Mouse (Mus musculus) ZHBTc4 (cell line): ENCODE measurements at regions not wholly inside any gene's neighbourhood (a gene's known extent, or its start where the extent isn't known, plus 50 kb on each side); places are given as distances from the start of the nearest gene placed in this dataset.
A peak's percentile ranks its signal among the peaks of the same experiment; 100 is the strongest.
"Not testable (repeated sequence)": the region's sequence is repeated elsewhere in the genome, so short reads cannot be mapped to it uniquely, and the experiment has no call there.

Experiments
- DNase-seq: peaks from one replicate; pipeline ENCODE4 v3.0.0-alpha.2; 2011; ENCODE audit warnings: low read depth, low spot score

DNA sequence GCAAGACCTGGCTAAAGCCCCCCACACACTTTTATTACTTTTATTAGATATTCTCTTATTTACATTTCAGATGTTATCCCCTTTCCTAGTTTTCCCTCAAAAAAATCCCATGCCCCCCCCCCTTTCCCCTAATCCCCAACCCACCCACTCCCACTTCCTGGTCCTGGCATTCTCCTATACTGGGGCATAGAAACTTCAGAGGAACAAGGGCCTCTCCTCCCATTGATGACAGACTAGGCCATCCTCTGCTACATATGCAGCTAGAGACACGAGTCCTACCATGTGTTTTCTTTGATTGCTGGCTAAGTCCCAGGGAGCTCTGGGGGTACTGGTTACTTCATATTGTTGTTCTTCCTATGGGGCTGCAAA is 116.8 kb downstream of the Rfpl4b start:
- DNase-seq = not testable (repeated sequence)

DNA sequence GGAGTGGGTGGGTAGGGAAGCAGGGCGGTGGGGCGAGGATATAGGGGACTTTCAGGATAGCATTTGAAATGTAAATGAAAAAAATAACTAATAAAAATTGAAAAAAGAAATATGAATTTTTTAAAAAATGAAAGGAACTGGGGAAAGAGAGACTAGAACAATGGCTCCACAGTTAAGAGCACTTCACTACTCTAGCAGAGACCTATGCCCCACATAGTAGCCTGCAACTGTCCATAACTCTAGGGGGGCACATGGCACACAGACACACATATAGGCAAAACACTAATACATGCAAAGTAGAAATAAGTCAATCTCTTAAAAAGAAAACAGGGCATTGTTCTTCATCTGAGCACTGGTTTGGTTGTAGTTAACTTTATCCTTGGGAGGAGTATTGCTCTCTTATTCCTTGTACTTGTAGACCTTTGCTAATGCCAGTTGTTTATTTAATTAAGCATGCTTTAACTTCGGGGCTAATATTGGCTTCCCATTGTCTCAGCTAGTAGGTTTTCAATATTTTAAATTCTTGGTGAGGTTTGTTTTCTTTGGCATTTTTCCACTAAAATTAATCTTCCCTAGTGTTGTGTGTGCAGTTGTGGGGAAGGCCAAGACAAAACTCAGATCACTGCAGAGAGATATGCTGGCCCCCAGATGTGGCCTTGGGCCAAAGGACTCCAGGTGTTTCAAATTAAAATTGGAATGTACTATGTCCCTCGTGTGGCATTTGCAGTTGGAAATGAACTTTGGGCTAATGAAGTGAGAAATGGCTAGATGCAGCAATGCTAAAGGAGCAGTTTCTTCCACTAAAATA is 117.4 kb downstream of the Rfpl4b start:
- no peak for DNase-seq

DNA sequence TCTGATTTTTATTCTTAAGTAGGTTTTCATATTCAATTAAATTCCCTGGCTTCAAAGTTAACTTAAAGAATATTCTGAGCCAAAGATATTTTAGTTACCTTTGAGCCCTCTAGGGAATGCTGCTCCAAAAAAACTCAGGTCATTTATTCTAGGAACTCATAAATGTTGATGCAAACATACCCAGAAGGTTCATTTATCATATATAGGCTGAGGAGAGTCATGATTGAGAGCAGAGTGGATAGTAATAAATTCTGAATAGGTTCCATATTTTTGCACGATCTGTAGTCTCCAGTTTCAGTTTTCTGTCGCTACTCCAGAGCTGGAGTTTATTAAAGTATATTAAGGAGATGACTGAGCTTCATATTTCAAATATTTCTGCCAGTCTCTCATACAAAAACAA is 144.1 kb downstream of the Rfpl4b start:
- no peak for DNase-seq

DNA sequence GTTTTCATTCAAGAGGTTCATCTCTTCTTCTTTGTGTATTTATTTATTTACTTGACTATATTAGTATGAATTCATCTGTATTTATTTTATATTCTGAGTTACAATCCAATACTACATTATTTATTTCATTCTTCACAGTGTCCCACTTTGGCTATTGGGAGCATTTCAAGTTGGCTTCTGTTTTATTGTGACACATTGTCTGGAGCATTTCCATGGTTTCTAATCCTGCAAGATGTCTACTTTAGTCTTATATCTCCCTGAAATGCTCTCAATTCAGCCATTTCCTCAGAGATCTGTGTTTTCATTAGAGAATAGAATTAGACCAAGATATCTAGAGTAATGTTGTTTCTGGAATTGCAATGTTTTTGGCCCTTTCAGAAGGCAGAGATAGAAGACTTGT is 153.0 kb downstream of the Rfpl4b start:
- no peak for DNase-seq

DNA sequence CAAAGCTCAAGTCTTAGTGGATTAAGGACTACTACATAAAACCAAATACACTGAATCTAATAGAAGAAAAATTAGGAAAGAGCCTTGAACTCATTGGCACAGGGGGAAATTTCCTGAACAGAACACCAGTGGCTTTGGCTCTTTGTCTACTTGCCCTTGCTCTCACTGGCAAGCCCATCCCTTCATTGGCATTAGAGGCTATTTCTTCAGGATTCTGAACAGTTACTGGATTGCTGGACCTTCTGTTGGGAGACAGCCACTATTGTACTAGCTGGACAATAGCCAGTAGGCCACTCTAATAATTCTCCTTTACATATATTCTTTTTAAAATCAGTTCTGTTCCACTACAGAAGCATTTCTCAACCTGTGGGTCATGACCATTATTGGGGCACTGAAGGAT is 153.7 kb downstream of the Rfpl4b start:
- no peak for DNase-seq

DNA sequence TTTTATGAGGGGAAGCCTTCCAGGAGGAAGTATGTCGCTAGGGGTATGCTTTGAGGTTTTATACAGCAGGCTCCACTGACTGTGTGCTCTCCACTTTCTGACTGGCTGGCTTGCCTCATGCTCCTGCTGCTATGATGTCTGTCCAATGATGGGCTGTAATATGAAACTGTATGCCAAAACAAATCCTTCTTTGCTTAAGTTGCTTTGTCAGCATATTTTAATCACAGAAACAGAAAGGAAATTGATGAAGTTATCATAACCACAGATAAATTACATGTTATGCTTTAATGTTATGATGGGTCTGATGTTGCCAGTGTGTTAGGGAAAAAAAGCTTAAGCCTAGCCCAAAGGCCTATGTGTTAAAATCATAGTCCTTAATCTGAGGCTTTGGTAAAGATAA is 185.9 kb downstream of the Rfpl4b start:
- no peak for DNase-seq

DNA sequence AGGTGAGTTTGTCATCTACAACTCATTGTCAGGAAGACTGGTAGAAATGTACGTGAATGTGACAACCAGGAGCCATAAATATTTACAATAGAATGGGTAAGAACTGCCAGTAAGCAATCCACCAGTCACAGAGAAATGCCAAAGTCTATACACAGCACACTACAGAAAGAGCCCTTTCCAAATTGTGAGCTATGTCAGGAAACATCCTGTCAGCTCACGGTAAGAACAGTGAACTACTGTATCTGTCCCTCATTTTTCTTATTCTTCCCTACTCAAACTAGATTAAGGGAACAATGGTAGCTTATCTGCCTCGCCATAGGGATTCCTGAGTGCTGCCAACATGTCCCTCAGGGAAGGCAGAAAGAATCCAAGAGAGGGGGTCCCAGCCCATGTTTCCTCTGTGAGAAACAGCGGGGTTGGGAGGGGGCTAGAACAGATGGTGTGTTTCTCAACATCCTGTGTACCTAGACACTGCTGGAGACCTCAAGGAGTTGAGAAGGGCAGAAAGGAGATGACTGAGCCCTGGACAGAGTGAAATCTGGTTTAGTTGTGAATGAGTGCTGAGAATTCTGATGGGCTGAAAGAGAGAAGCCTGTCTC is 191.6 kb downstream of the Rfpl4b start:
- DNase-seq = no peak

DNA sequence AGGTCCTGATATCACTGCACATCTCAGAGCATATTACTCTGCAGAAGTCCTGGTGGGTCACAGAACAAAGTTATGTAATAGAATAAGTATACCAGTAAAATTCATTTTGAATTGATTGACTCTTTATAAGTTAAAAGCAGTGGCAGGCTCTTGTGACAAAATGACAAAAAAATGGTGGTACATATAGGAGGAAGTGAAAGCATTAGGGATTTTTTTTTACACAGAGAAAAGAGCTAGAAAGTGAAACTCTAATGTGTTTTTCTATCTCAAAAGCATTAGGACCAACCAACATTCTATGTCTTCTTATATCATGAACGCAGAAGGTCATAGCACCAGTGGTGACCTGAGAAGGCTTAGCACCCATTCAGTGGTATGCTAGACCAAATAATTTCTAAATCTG is 198.2 kb downstream of the Rfpl4b start:
- no peak for DNase-seq

DNA sequence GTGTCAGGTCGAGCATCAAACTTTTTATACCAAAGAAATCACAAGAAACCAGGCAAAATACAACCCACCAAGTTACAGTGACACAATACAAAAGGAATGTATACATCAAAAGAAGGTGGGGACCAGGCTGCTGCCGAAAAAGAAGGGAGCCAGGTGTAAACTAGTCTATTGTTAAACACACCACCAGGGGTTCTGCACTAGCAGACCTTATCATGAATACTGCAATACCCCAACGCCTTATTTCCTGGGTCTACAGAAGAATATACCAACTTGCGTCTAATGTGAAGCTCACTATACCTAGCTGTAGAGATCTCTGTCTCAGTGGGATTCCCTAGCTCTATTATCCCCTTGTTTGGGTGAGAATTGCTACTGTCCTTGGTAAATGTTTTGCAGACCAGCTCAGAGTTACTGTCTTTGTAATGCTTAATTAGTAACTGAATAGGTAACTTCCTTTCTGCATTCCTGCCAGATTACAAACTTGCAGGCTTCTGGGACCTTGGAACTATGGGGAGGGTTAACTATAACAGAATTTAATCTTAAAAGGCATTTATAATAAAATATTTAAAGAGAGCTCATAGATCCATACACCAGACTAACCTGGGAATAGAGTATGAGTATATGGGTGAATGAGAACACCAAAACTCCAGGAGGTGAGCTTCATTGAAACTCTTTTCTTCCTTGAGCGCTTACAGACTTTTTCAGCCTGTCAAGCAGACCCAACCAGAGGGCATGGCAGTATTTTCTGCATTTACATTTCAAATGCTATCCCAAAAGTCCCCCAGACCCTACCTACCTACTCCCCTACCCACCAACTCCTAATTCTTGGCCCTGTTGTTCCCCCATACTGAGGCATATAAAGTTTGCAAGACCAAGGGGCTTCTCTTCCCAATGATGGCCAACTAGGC is 211.7 kb downstream of the Rfpl4b start:
- DNase-seq = peak; percentile 89

DNA sequence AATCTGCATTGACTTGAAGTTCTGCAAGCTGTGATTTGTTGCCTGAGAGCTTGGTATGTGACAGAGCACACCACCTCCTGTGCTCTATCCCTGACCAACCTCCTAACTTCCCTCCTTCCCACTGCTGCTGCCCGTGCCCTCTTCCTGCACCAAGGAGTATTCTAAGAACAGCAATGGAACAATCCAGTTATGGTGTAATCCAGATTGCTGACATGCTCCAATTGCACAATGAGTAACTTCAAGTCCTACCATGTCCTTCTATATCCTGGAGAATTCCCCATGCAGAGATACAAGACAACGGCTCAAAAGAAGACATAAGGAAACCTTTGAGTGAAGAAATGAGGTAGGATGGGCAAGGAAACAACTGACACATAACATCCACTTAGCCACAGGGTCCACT is 235.5 kb downstream of the Rfpl4b start:
- DNase-seq = no peak

DNA sequence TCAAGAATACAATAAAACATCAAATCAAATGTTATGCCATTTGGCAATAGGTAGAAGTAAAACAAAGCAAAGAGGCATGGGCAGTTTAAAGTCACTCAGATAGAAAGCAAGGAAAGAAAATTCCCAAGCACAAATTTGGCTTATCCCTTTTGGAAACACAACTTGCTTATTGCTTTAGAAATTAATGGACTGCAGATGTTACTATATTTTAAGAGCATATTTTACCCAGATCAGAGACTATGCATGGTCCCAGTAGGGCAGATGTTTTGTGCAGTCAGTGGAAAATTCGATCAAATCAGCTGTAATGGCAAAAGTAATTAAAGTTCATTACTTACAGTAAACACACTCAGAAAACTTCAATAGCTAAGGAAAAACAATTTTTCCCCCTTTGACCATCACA is 245.9 kb downstream of the Rfpl4b start:
- DNase-seq = no peak

DNA sequence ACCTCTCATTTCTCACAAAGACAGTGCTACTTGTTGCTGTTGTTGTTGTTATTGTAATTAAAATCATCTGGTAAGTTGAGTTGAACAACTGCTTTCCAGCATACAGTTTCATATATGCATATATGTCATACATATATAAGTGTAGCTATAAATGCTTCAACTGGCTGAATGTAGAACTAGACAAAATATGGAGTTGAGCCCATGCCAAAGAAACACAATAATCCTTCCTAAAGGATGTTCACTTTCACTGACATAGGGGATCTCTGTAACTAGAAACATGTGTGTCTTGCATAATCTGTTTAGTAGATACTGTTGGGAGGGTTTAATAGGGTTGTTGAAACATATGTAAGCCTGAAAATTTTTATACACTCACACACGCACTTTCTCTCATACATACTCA is 247.9 kb downstream of the Rfpl4b start:
- no peak for DNase-seq

DNA sequence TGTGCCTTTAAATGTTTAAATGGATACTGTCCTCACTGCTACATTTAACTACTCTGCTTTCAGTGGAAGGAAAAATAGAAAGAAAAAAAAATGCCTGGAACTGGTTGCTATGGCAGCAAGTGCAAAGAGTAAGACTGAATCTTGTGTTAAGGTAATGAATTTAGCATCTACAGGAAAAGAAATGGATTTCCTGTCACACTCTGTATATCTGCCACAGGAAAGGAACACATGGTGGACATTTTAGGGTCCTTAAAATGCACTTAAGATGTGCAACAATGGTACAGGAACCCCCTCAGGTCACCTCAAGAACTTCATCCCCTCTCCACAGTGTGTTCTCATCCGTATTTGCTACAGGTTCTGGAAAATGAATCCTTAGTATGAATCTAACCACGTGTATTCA is 248.4 kb downstream of the Rfpl4b start:
- no peak for DNase-seq

DNA sequence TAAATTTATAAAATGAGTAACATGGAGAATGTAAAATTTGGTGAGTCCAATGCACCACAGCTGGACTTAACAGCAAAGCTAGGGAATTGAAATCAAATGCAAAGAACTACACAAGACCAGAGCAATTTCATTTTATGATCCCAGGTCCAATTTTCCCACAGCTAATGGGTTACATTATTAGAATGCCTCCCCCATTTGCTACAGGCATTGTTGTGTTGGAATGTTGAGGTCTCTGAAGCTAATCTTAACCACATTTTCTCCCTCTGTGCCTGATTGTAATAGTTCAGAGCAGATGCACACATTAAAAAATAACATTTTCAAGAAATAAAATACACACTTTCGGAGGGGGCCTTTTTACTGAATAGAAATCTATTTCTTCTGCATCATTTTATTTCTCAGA is 254.3 kb downstream of the Rfpl4b start:
- DNase-seq = no peak

DNA sequence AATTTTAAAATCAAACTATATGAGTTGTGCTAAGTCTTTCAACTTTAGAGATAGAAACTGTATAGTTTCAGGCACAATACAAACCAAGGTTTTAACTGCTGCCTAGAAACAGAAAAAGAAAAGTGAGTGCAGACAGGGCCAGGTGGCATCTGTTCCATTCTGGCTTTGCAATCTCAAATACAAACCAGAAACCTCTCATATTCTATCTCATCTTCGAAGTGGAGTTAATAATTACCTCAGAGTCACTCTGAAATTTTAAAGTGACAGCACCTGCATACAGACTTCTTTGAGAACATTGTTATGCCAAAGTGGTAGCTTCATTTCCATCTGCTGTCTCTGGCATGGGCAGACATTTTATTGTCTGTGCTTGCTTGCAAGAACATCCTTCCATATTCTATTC is 255.2 kb downstream of the Rfpl4b start:
- no peak for DNase-seq

DNA sequence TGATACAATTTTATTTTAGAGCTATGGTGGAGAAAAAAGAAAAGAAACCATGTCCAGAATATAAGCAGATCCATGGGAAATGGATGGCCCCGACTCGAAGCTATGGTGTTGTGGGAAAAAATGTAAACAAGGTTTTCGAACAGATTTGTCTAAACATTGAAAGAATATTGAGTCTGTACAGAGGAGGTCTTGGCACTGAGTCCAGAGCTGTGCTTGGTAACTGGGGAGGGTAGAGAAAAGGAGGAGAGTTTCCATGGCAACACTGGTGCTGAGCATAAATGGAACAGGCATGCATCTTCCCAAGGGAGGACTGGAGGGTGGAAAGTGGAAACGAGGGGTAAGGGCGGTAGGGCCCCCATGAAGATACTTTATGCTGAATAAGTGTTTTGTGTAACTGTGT is 266.5 kb downstream of the Rfpl4b start:
- peak; percentile 4 for DNase-seq

DNA sequence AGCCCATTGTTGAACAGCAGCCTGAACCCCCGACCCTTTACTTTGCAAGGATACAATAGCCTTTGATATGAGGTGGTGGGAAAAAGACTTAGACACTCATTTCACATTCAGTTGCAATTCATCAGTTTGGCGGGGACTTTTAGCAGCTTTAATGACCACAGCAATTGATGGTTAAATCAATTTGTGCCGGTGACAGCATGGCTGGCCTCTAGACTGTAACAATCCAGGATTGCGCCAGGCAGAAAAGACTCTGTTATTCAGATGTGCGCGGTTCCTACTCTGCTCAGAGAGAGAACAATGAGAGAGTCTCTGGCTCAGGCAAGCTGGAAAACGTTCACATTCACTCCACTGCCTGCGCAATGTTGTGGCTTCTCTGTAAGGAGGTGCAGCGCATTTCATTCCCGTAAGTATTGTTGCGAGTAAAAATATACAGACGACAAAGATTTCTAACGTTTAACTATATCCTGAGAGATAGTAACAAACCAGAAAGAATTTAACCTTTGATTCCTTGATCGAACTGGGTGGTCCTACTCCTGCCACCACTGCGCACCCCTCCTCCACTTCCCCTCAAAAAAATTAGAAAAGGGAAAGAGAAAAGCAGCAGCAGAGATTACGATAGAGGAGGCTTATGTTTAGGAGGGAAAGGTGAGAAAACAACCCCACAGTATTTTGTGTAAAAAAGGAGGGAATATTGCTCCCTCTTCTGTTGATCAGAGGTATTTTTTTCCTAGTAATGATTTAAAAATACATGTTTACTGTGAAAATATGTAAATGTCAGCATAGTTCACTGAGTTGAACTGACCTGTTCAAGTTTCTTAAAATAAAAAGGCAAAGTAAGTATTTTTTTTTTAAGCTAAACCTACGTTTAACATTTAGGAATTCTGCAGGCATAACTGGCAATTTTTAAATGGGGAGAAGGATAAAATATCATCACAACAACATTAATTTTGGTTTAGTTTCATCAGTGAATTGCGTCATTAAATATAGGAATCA is 267.6 kb downstream of the Rfpl4b start:
- DNase-seq = peak; percentile 50

DNA sequence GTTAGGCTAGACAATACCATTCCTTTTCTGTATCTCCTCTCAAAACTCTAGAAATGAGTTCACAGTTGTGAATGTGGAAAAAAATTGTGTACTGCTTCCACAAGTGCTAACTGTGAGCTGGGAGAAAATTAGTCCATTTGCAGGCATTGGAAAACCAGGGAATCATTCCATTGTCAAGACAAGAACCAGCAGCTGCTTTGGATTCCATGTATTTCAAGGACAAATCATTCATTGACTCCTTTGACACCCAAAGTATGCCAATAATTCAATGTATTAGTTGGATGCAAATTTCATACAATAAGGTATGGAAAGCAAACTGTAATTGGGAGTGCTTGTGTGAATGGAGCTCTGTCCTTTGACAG is 268.3 kb downstream of the Rfpl4b start:
- DNase-seq = no peak

DNA sequence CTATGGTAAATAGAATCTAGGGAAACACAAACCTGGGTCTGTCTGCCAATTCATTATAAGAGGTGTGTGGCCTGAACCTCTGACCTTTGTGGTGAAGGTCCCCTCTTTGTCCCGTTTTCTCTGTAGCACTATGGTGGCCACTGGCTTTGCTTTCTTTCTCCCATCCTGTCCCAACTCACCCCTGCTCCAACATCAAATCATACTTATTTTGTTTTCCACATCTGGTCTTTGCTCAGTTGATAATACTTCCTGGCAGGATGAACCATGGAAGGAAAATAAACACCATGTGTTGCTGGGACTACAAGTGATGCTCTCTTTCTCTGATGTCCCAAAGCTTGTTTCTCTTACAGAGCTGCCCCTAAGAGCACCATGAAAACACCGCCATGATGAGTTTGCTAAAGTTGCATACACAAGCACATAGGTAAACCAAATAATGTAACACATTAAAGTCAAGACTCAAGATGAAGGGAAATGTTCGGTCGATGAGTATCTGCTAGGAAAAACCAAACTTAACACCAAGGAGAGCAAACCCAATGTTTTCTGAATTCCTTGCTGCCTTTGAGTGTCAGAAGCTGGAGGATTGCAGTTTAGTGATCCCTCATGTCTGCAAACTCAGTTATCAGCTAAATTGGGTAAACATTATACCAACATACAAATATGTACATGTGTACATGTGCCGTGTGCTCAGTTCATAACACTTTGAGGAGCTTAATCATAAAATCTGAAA is 269.1 kb downstream of the Rfpl4b start:
- DNase-seq = no peak

DNA sequence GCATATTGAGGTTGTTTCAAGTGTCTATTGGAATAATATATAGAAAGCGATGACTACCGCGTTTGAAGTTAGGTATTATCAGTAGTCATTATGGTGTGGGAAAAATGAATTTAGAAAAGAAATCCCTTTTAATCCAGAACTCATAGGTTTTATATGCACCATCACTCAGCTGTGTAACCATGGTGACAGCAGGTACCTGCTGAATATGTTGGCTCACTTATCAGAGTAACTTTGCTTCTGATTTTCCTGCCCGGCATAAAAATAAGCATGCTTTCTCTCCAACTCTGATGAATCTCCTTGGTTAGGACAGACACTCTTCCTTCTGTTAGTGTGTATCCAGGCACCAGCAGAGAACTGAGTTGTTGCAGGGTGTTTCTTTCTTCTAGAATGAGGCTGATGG is 281.5 kb downstream of the Rfpl4b start:
- DNase-seq = no peak

DNA sequence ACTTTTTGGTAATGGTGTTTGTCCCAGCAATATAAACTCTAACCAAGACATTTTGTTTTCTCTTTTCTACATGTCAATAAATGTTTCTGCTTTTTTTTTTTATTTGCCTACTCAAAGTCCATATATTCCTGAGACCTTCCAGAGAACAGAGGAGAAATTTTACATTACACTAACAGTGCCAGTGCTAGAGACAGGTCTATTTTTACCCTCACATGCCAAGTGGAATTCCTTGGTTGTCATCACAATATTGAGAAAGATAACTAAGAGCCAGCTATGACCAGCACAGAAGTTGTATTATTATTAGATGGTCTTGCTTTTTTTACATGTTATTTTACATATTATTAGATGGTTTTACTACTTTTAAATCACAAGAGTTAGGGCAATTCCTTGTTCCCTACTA is 282.8 kb downstream of the Rfpl4b start:
- no peak for DNase-seq
